Mouse (Mus musculus) forebrain, postnatal 0 days (tissue): Measurements from ENCODE around the gene Catip. TPM values are rescaled to one million over a fixed set of nuclear protein-coding genes. Genes with fewer than 3 reads are reported as not detected.

Source experiments
- ATAC-seq: fragments of 200-750 bp; cut with Nextera tagmentation; 2 replicates; pipeline ENCODE4 v1.8.0; 2017; ENCODE audit warnings: mild to moderate bottlenecking, moderate library complexity
- DNase-seq: peaks from one replicate; pipeline ENCODE4 v3.0.0-alpha.2; 2015
- H3K27ac ChIP-seq: fragments of 300-500 bp; sonication (generic); 2 replicates; pipeline ENCODE4 v1.5.1; 2014; ENCODE audit warnings: low read depth, mild to moderate bottlenecking, antibody characterized with exemption, low read length, moderate library complexity, mixed read lengths
- H3K27me3 ChIP-seq: fragments of 300-500 bp; sonication (generic); 2 replicates; pipeline ENCODE4 v1.6.1; 2014; ENCODE audit warnings: mild to moderate bottlenecking, low read length, mixed read lengths; ENCODE audit not compliant: insufficient read depth
- H3K36me3 ChIP-seq: fragments of 300-500 bp; sonication (generic); 2 replicates; pipeline ENCODE4 v1.6.1; 2014; ENCODE audit warnings: mild to moderate bottlenecking, moderate library complexity; ENCODE audit not compliant: insufficient read depth
- H3K4me1 ChIP-seq: fragments of 300-500 bp; sonication (generic); 2 replicates; pipeline ENCODE4 v1.6.1; 2014; ENCODE audit warnings: antibody characterized with exemption; ENCODE audit not compliant: insufficient read depth
- H3K4me2 ChIP-seq: fragments of 300-500 bp; sonication (generic); 2 replicates; pipeline ENCODE4 v1.6.1; 2014; ENCODE audit warnings: low read depth, mild to moderate bottlenecking, moderate library complexity
- H3K4me3 ChIP-seq: fragments of 300-500 bp; sonication (generic); 2 replicates; pipeline ENCODE4 v1.5.1; 2014; ENCODE audit warnings: low read depth, low read length, mixed read lengths
- H3K9ac ChIP-seq: fragments of 300-500 bp; sonication (generic); 2 replicates; pipeline ENCODE4 v1.6.1; 2014; ENCODE audit warnings: mild to moderate bottlenecking
- H3K9me3 ChIP-seq: fragments of 300-500 bp; sonication (generic); 2 replicates; pipeline ENCODE4 v1.6.1; 2016; ENCODE audit warnings: low read length
- CTCF ChIP-seq: sonication (generic); IDR thresholded peaks from 2 replicates; pipeline ENCODE4 v1.5.1; 2016; ENCODE audit warnings: antibody characterized with exemption, control low read depth, low read depth
- WGBS: fragments of 180-500 bp; shearing (Covaris S2); extraction: QIAGEN DNeasy Blood & Tissue Kit; methylation state at CpG from one replicate; pipeline ENCODE4 v1.1.7; 2014; 5-methylcytosine and 5-hydroxymethylcytosine counted together
- polyA plus RNA-seq: library from polyadenylated mRNA; unstranded; fragments of >200 nt; fragmentation: Nextera tagmentation; extraction: Ambion mirVana; gene quantifications from 2 replicates; pipeline ENCODE4 v1.2.1, GENCODE M21; 2015
- total RNA-seq: library from RNA; depleted of rRNA; stranded (reverse); fragments of >200 nt; gene quantifications from 2 replicates; pipeline ENCODE4 v1.2.3, GENCODE M21; 2014

The Catip gene
- total and polyA plus RNA-seq, 2 experiments from 2014 or later = 1.6 to 2.1 TPM

DNA sequence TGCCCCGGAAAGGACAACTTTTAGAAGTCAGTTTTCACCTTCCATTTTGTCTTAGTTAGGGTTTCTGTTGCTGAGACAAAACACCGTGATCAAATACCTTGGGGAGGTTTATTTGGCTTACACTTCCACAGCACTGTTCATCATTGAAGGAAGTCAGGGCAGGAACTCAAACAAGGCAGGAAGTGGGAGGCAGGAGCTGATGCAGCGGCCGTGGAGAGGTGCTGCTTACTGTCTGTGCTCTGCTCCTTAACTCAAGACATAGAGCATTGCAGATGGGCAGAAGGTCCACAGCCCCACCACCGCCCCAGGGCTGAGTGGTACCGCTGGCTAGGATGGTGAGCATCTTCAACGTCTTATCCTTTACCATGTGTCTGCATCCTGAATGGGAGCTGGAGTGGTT is 20.0 kb upstream of the Catip start:
- H3K4me2 ChIP-seq = no peak overlapping the region
- H3K4me3 ChIP-seq = no peak overlapping the region
- H3K27me3 ChIP-seq = no peaks in the 10 kb centered on the region
- no peak overlapping the region for H3K9ac ChIP-seq
- no peaks in the 10 kb centered on the region for H3K4me1 ChIP-seq
- no peak overlapping the region for H3K27ac ChIP-seq
- H3K36me3 ChIP-seq = no peaks in the 10 kb centered on the region
- no peak for ATAC-seq
- no peaks in the 10 kb centered on the region for H3K9me3 ChIP-seq
- no peak for TF ChIP-seq CTCF
- WGBS = 87% methylated on average over 7 of the region's 7 CpGs
- DNase-seq = no peak

DNA sequence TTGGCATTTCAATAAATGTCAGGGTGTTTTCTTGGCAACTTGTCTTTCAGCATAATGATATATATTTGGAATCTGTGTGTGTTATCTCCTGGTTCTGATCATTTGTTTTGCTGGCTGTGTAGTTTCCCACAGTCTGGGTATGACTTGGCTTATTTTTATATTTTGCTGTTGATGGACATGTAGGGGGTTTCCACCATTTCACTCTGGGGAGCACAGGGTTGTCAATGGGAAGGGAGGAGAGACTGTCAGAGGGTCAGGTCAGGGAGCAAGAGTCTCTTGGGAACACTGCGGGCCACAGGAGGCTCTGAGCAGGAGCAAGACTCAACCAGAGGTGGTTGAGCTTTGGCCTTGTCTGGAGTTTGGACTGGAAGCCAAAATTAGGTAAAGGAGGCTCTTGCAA is 19.6 kb upstream of the Catip start:
- no peak for TF ChIP-seq CTCF
- Histone ChIP-seq H3K9me3 (no peaks in the 10 kb centered on the region), H3K9ac (no peak overlapping the region), H3K27ac (no peak overlapping the region), H3K36me3 (no peaks in the 10 kb centered on the region), H3K4me2 (no peak overlapping the region), H3K4me1 (no peaks in the 10 kb centered on the region), H3K27me3 (no peaks in the 10 kb centered on the region), H3K4me3 (no peak overlapping the region)
- ATAC-seq (no peak), DNase-seq (no peak)
- 85% methylated on average over 1 of the region's 1 CpGs for WGBS

DNA sequence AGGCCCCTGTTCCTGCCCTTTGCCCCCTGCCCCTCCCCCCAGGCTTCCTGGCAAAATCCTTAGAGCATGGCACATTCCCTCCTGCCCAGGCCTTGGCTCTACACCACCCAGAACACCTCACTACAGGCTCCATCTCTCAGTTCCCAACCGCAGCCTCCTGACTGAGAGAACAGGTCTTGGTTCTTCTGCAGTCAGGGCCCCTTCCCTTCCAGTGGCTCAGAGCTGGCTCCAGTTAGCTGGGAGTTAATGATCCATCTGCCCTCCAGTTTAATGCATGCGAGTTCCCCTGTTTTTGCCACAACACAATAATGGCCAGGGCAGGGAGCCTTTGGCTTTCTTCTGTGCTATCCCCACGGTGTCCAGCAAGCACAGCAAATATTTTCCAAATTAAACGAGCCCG is 18.7 kb upstream of the Catip start:
- WGBS = 37% methylated on average over 5 of the region's 5 CpGs
- ATAC-seq (no peak), DNase-seq (no peak)
- no peak overlapping the region for H3K4me2 ChIP-seq
- H3K27ac ChIP-seq = no peak overlapping the region
- no peaks in the 10 kb centered on the region for H3K9me3 ChIP-seq
- H3K27me3 ChIP-seq = no peaks in the 10 kb centered on the region
- H3K4me3 ChIP-seq = no peak overlapping the region
- no peak for TF ChIP-seq CTCF
- H3K9ac ChIP-seq = no peak overlapping the region
- no peaks in the 10 kb centered on the region for H3K36me3 ChIP-seq
- H3K4me1 ChIP-seq = no peaks in the 10 kb centered on the region

DNA sequence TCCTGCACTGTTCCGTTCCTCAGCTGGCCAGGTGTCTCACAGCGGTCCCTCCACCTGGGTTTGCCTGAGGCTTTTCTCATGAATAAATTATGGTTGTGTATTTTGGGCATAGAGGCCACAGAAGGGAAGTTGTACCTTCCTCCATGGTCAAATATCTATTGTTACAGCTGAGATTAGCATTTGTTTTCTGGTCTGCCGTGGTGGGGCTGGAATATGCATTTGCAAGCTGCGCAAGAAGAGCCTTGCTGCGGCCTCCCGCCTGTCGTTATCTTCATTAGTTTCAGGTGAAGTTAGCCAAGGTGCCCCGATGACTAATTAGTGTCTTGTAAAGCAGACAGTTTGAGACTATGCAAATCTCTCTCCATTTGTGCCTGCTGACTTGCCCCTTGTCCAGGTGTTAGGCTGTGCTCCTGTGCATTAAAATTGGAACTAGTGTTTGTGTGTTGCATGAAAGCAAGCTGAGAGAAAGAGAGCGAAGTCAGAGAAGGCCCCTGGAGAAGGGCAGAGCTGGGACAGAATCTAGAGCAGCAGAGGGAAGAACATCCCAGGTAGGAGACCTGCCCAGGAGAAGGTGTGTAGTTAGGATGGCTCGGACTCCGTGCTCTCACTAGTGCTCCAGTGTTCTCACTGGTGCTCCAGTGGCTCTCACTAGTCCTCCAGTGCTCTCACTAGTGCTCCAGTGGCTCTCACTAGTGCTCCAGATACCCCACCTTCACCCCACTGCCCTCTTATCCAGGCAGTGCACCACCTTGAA is 17.6 kb upstream of the Catip start:
- Histone ChIP-seq H3K4me2 (no peak overlapping the region), H3K4me3 (no peak overlapping the region), H3K4me1 (no peaks in the 10 kb centered on the region), H3K27ac (no peak overlapping the region), H3K27me3 (no peaks in the 10 kb centered on the region), H3K9me3 (no peaks in the 10 kb centered on the region), H3K36me3 (peaks cover 8% of the 10 kb centered on the region; the same call in 1 of the 2 replicates), H3K9ac (no peak overlapping the region)
- 73% methylated on average over 11 of the region's 11 CpGs for whole genome bisulfite sequencing
- DNase-seq = no peak
- no peak for ATAC-seq
- no peak for TF ChIP-seq CTCF

DNA sequence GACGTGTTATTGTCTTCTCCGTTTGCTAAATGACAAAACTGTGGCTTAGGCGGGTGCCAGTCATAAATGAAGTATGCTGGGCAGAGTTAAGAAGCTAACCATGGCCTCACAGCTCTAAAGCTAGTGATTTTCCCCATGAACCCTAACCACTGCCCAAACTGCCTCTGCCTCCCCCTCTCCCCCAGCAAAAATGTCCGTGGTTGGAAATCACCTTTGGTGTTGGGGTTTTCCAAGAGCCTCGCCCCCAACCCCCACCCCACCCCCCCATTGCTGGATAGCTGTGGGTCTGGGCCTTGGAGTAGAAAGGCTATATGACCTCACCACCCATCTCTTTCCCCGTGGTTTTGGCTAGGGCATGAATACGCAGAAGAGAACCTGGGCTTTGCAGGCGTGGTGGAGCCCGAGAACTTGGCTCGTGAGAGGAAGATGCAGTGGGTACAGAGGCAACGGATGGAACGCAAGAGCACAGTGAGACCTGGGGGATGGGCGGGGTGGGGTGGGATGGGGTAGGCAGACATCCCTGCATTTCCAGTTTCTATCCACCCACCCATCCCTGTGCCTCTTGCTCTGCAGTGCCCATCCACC is 10.6 kb upstream of the Catip start:
- Histone ChIP-seq H3K27me3 (no peaks in the 10 kb centered on the region), H3K27ac (no peak overlapping the region), H3K4me2 (no peak overlapping the region), H3K9me3 (no peaks in the 10 kb centered on the region), H3K4me1 (no peaks in the 10 kb centered on the region), H3K4me3 (no peak overlapping the region), H3K36me3 (peaks cover 40% of the 10 kb centered on the region), H3K9ac (no peak overlapping the region)
- DNase-seq (no peak), ATAC-seq (no peak)
- TF ChIP-seq CTCF = no peak
- 94% methylated on average over 13 of the region's 13 CpGs for WGBS

DNA sequence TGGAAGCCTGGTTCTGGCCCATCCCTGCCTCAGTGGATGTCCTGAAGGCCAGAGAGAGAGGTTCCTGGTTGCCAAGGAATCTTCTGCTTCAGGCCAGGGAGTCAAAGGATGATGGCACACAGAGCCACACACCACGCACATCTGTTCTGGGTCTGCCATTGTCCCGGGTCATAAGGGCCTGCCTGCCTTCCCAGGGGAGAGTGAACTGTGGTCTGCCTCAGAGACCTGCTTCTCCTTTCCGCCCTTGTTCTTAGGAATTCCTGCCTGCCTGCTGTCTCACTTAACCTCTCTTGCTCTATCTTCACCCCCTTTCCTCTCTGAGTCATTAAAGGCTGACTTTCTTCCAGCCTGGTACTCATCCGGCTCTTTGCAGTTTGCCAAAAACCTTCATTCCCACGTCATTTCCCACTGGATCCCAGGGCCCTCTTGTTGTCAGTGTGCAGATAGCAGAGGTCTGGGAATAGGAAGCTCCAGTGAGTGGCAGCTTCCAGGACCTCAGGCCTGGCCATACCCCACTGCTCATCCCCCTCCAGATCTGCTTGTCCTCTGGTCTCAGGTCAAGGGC is 9.3 kb upstream of the Catip start:
- Histone ChIP-seq H3K27ac (no peak overlapping the region), H3K9ac (no peak overlapping the region), H3K4me3 (no peak overlapping the region), H3K4me1 (no peaks in the 10 kb centered on the region), H3K36me3 (peaks cover 40% of the 10 kb centered on the region), H3K27me3 (no peaks in the 10 kb centered on the region), H3K4me2 (no peak overlapping the region), H3K9me3 (no peaks in the 10 kb centered on the region)
- TF ChIP-seq CTCF = no peak
- WGBS = 89% methylated on average over 5 of the region's 5 CpGs
- DNase-seq (no peak), ATAC-seq (no peak)
